Mouse (Mus musculus) intestine, postnatal 0 days (tissue): ENCODE results near the gene Dyx1c1. TPM values are rescaled to one million over a fixed set of nuclear protein-coding genes. Genes with fewer than 3 reads are reported as not detected.

Experiments used
- ATAC-seq: fragments of 200-750 bp; cut with Nextera tagmentation; 2 replicates; pipeline ENCODE4 v1.8.0; 2017; ENCODE audit warnings: mild to moderate bottlenecking, moderate TSS enrichment, moderate library complexity
- H3K27ac ChIP-seq: fragments of 300-500 bp; sonication (generic); 2 replicates; pipeline ENCODE4 v1.5.1; 2014; ENCODE audit warnings: mild to moderate bottlenecking, low read depth, low read length, moderate library complexity
- H3K27me3 ChIP-seq: fragments of 300-500 bp; sonication (generic); replicated peaks from 2 replicates; pipeline ENCODE4 v1.6.1; 2014; ENCODE audit warnings: low read length, mixed read lengths; ENCODE audit not compliant: control insufficient read depth, insufficient read depth
- H3K36me3 ChIP-seq: fragments of 300-500 bp; sonication (generic); 2 replicates; pipeline ENCODE4 v1.6.1; 2014; ENCODE audit warnings: mild to moderate bottlenecking, moderate library complexity; ENCODE audit not compliant: control insufficient read depth, insufficient read depth
- H3K4me1 ChIP-seq: fragments of 300-500 bp; sonication (generic); replicated peaks from 2 replicates; pipeline ENCODE4 v1.6.1; 2014; ENCODE audit warnings: antibody characterized with exemption, low read length, mixed read lengths; ENCODE audit not compliant: control insufficient read depth, insufficient read depth
- H3K4me2 ChIP-seq: fragments of 300-500 bp; sonication (generic); replicated peaks from 2 replicates; pipeline ENCODE4 v1.6.1; 2014; ENCODE audit warnings: low read depth, mild to moderate bottlenecking, moderate library complexity
- H3K4me3 ChIP-seq: fragments of 300-500 bp; sonication (generic); 2 replicates; pipeline ENCODE4 v1.5.1; 2014; ENCODE audit warnings: low read depth, low read length
- H3K9ac ChIP-seq: fragments of 300-500 bp; sonication (generic); 2 replicates; pipeline ENCODE4 v1.6.1; 2014; ENCODE audit warnings: mild to moderate bottlenecking, low read depth, low read length
- H3K9me3 ChIP-seq: fragments of 300-500 bp; sonication (generic); 2 replicates; pipeline ENCODE4 v1.6.1; 2016; ENCODE audit warnings: mixed run types; ENCODE audit not compliant: control insufficient read depth
- CTCF ChIP-seq: sonication (generic); IDR thresholded peaks from 2 replicates; pipeline ENCODE4 v1.5.1; 2016; ENCODE audit warnings: low read depth, mild to moderate bottlenecking, control low read depth, antibody characterized with exemption, moderate library complexity
- WGBS: fragments of 180-500 bp; shearing (Covaris S2); extraction: QIAGEN DNeasy Blood & Tissue Kit; methylation state at CpG from one replicate; pipeline ENCODE4 v1.1.7; 2014; 5-methylcytosine and 5-hydroxymethylcytosine counted together
- polyA plus RNA-seq: library from polyadenylated mRNA; unstranded; fragments of >200 nt; fragmentation: Nextera tagmentation; extraction: Ambion mirVana; gene quantifications from 2 replicates; pipeline ENCODE4 v1.2.1, GENCODE M21; 2015

The Dyx1c1 gene
- polyA plus RNA-seq, 1 experiment from 2014 or later: 0.27 TPM

- Histone ChIP-seq H3K4me3 (no peak overlapping the region), H3K27ac (no peak overlapping the region), H3K36me3 (peaks cover 5% of the 10 kb centered on the region; the same call in 1 of the 2 replicates), H3K27me3 (no peaks in the 10 kb centered on the region), H3K4me1 (no peaks in the 10 kb centered on the region), H3K9ac (no peak overlapping the region), H3K4me2 (no peak overlapping the region), H3K9me3 (no peaks in the 10 kb centered on the region)
- no peak for TF ChIP-seq CTCF
- ATAC-seq: no peak
Observed at GRCm38 (mm10) chr9:72996167-72996566, 37.6 kb downstream of the Dyx1c1 start.

GRCm38 (mm10) chr9:72996806-72997205, 38.2 kb downstream of the Dyx1c1 start:
- Histone ChIP-seq H3K9ac (no peak overlapping the region), H3K36me3 (peaks cover 6% of the 10 kb centered on the region; the same call in 1 of the 2 replicates), H3K4me3 (no peak overlapping the region), H3K4me2 (no peak overlapping the region), H3K27ac (no peak overlapping the region), H3K27me3 (no peaks in the 10 kb centered on the region), H3K9me3 (no peaks in the 10 kb centered on the region), H3K4me1 (no peaks in the 10 kb centered on the region)
- ATAC-seq: no peak
- WGBS: 68% methylated on average over 7 of the region's 7 CpGs
- TF ChIP-seq CTCF: no peak

GRCm38 (mm10) chr9:73000487-73000886, 41.9 kb downstream of the Dyx1c1 start:
- Histone ChIP-seq H3K36me3 (peaks cover 25% of the 10 kb centered on the region), H3K4me3 (no peak overlapping the region), H3K27me3 (no peaks in the 10 kb centered on the region), H3K4me1 (no peaks in the 10 kb centered on the region), H3K9ac (no peak overlapping the region), H3K9me3 (no peaks in the 10 kb centered on the region), H3K4me2 (no peak overlapping the region), H3K27ac (no peak overlapping the region)
- no peak for ATAC-seq
- TF ChIP-seq CTCF: peak; percentile 34
- 65% methylated on average over 2 of the region's 2 CpGs for WGBS

GRCm38 (mm10) chr9:73001314-73002011, 42.9 kb downstream of the Dyx1c1 start:
- no peak for ATAC-seq
- H3K9me3 ChIP-seq: no peaks in the 10 kb centered on the region
- H3K27ac ChIP-seq: no peak overlapping the region
- H3K27me3 ChIP-seq: no peaks in the 10 kb centered on the region
- 86% methylated on average over 13 of the region's 13 CpGs for WGBS
- no peak for TF ChIP-seq CTCF
- no peaks in the 10 kb centered on the region for H3K4me1 ChIP-seq
- H3K36me3 ChIP-seq: peaks cover 31% of the 10 kb centered on the region
- H3K9ac ChIP-seq: no peak overlapping the region
- H3K4me3 ChIP-seq: no peak overlapping the region
- no peak overlapping the region for H3K4me2 ChIP-seq

- Histone ChIP-seq H3K4me3 (no peak overlapping the region), H3K4me1 (no peaks in the 10 kb centered on the region), H3K36me3 (peaks cover 31% of the 10 kb centered on the region), H3K9ac (no peak overlapping the region), H3K27ac (no peak overlapping the region), H3K4me2 (no peak overlapping the region), H3K9me3 (no peaks in the 10 kb centered on the region), H3K27me3 (no peaks in the 10 kb centered on the region)
- 44% methylated on average over 3 of the region's 3 CpGs for WGBS
- no peak for ATAC-seq
- TF ChIP-seq CTCF: no peak
Observed at GRCm38 (mm10) chr9:73002177-73002576, 43.6 kb downstream of the Dyx1c1 start.

GRCm38 (mm10) chr9:73004076-73004475, 45.5 kb downstream of the Dyx1c1 start:
- Histone ChIP-seq H3K4me3 (no peak overlapping the region), H3K27me3 (no peaks in the 10 kb centered on the region), H3K4me1 (no peaks in the 10 kb centered on the region), H3K9me3 (no peaks in the 10 kb centered on the region), H3K9ac (no peak overlapping the region), H3K36me3 (peaks cover 34% of the 10 kb centered on the region), H3K27ac (no peak overlapping the region), H3K4me2 (no peak overlapping the region)
- ATAC-seq: no peak
- no peak for TF ChIP-seq CTCF
- 87% methylated on average over 8 of the region's 8 CpGs for WGBS
